Mouse (Mus musculus) forebrain, postnatal 0 days (tissue): Measurements from ENCODE around the gene Cmas. TPM values are rescaled to one million over a fixed set of nuclear protein-coding genes. Genes with fewer than 3 reads are reported as not detected.

Source experiments
- ATAC-seq: fragments of 200-750 bp; cut with Nextera tagmentation; 2 replicates; pipeline ENCODE4 v1.8.0; 2017; ENCODE audit warnings: mild to moderate bottlenecking, moderate library complexity
- DNase-seq: peaks from one replicate; pipeline ENCODE4 v3.0.0-alpha.2; 2015
- H3K27ac ChIP-seq: fragments of 300-500 bp; sonication (generic); 2 replicates; pipeline ENCODE4 v1.5.1; 2014; ENCODE audit warnings: low read depth, mild to moderate bottlenecking, antibody characterized with exemption, low read length, moderate library complexity, mixed read lengths
- H3K27me3 ChIP-seq: fragments of 300-500 bp; sonication (generic); 2 replicates; pipeline ENCODE4 v1.6.1; 2014; ENCODE audit warnings: mild to moderate bottlenecking, low read length, mixed read lengths; ENCODE audit not compliant: insufficient read depth
- H3K36me3 ChIP-seq: fragments of 300-500 bp; sonication (generic); 2 replicates; pipeline ENCODE4 v1.6.1; 2014; ENCODE audit warnings: mild to moderate bottlenecking, moderate library complexity; ENCODE audit not compliant: insufficient read depth
- H3K4me1 ChIP-seq: fragments of 300-500 bp; sonication (generic); 2 replicates; pipeline ENCODE4 v1.6.1; 2014; ENCODE audit warnings: antibody characterized with exemption; ENCODE audit not compliant: insufficient read depth
- H3K4me2 ChIP-seq: fragments of 300-500 bp; sonication (generic); 2 replicates; pipeline ENCODE4 v1.6.1; 2014; ENCODE audit warnings: low read depth, mild to moderate bottlenecking, moderate library complexity
- H3K4me3 ChIP-seq: fragments of 300-500 bp; sonication (generic); 2 replicates; pipeline ENCODE4 v1.5.1; 2014; ENCODE audit warnings: low read depth, low read length, mixed read lengths
- H3K9ac ChIP-seq: fragments of 300-500 bp; sonication (generic); 2 replicates; pipeline ENCODE4 v1.6.1; 2014; ENCODE audit warnings: mild to moderate bottlenecking
- H3K9me3 ChIP-seq: fragments of 300-500 bp; sonication (generic); 2 replicates; pipeline ENCODE4 v1.6.1; 2016; ENCODE audit warnings: low read length
- CTCF ChIP-seq: sonication (generic); IDR thresholded peaks from 2 replicates; pipeline ENCODE4 v1.5.1; 2016; ENCODE audit warnings: antibody characterized with exemption, control low read depth, low read depth
- WGBS: fragments of 180-500 bp; shearing (Covaris S2); extraction: QIAGEN DNeasy Blood & Tissue Kit; methylation state at CpG from one replicate; pipeline ENCODE4 v1.1.7; 2014; 5-methylcytosine and 5-hydroxymethylcytosine counted together
- polyA plus RNA-seq: library from polyadenylated mRNA; unstranded; fragments of >200 nt; fragmentation: Nextera tagmentation; extraction: Ambion mirVana; gene quantifications from 2 replicates; pipeline ENCODE4 v1.2.1, GENCODE M21; 2015
- total RNA-seq: library from RNA; depleted of rRNA; stranded (reverse); fragments of >200 nt; gene quantifications from 2 replicates; pipeline ENCODE4 v1.2.3, GENCODE M21; 2014

Cmas gene
- total and polyA plus RNA-seq, 2 experiments from 2014 or later, result 132 to 178 TPM

DNA sequence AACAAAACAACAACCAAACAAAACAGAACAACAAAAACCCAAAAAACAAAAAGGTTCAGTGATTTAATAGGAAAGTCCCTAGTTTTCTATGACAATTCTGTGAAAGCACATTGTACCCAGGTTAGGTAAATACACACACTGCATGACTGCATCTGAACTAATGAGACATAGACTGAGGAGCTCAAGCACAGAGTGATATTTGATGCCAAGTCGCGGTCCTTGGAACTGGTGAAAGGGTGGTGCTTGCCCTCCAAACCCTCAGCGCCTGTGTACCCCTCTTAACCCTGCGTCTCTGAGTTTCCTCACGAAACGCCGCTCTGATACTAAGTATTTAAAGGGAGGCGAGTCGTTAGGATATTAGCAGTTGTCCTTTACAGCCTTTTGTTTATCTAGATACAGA lies 10.8 kb downstream of the Cmas start:
- Histone ChIP-seq H3K4me2 (no peak overlapping the region), H3K4me1 (no peaks in the 10 kb centered on the region), H3K27me3 (no peaks in the 10 kb centered on the region), H3K36me3 (peaks cover 64% of the 10 kb centered on the region), H3K4me3 (no peak overlapping the region), H3K9me3 (no peaks in the 10 kb centered on the region), H3K27ac (no peak overlapping the region), H3K9ac (no peak overlapping the region)
- DNase-seq (no peak), ATAC-seq (no peak)
- no peak for TF ChIP-seq CTCF
- WGBS, result 85% methylated on average over 9 of the region's 9 CpGs

DNA sequence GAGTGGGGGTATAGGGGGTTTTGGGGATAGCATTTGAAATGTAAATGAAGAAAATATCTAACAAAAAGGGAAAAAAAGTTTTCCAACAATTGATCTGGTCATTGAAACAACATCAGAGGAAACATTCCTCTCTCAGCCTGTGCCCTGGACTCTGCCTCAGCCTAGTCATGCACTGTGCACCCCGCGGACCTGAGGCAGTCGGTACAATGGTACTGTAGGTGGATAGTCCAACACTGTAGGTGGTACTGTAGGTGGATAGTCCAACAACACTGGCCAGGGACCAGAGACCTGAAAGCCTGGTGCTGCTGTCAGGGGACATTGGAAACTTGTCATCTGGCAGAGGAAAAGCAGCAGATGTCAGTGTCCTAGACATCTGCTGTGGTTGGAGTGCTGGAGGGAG lies 13.4 kb downstream of the Cmas start:
- DNase-seq (no peak), ATAC-seq (no peak)
- peaks cover 80% of the 10 kb centered on the region for H3K36me3 ChIP-seq

DNA sequence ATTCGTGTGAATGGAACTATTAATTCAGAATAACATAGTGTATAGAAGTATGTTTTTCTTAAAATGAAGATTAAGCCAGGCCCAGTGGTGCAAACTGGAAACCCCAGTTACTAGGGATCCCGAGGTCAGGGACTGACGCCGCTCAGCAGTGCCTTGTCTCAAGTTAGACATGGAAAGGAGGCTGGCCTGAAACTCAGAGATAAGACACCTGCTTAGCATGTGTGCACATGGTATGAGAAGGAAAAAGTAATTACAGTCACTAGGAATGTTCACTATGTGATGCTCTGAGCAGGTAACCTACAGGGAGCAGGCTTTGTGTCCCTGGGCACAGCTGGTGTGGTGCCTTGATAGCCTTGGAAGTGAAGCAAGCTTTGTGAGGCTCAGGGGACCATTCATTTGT lies 15.2 kb downstream of the Cmas start:
- 93% methylated on average over 4 of the region's 4 CpGs for WGBS
- ATAC-seq, result no peak
- no peak for TF ChIP-seq CTCF

More for the DNA sequence above, 13.4 kb downstream of the Cmas start:
- H3K4me1 ChIP-seq, result no peaks in the 10 kb centered on the region
- no peaks in the 10 kb centered on the region for H3K9me3 ChIP-seq
- 87% methylated on average over 3 of the region's 3 CpGs for WGBS
- no peak overlapping the region for H3K4me3 ChIP-seq
- TF ChIP-seq CTCF, result no peak
- no peaks in the 10 kb centered on the region for H3K27me3 ChIP-seq
- H3K9ac ChIP-seq, result no peak overlapping the region
- no peak overlapping the region for H3K27ac ChIP-seq
- no peak overlapping the region for H3K4me2 ChIP-seq

DNA sequence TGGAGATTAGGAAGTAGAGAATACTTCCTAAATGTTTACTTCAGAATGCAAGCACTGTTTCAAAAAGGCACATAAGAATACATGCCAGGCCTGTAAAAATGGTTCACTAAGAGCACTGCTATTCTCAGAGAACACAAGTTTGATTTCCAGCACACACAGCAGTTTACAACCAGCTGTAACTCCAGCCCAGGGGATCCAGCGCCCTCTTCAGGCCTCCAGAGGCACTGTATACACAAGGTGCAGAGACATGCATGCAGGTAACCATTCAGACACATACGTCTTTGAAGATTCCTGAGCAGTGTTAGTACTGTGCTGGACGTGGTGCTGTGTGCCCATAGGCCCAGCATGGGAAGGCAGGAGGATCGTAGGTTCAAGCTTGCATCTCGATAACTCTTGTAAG lies 17.1 kb downstream of the Cmas start:
- H3K4me2 ChIP-seq, result no peak overlapping the region
- H3K4me1 ChIP-seq, result no peaks in the 10 kb centered on the region
- H3K4me3 ChIP-seq, result no peak overlapping the region
- H3K9me3 ChIP-seq, result no peaks in the 10 kb centered on the region
- H3K9ac ChIP-seq, result no peak overlapping the region
- peak; percentile 36 for TF ChIP-seq CTCF
- ATAC-seq (no peak), DNase-seq (no peak)
- H3K27me3 ChIP-seq, result no peaks in the 10 kb centered on the region
- no peak overlapping the region for H3K27ac ChIP-seq
- peaks cover 54% of the 10 kb centered on the region for H3K36me3 ChIP-seq
- WGBS, result 90% methylated on average over 5 of the region's 5 CpGs

More for the DNA sequence above, 15.2 kb downstream of the Cmas start:
- no peak for DNase-seq
- no peaks in the 10 kb centered on the region for H3K4me1 ChIP-seq
- no peak overlapping the region for H3K9ac ChIP-seq
- H3K4me3 ChIP-seq, result no peak overlapping the region
- H3K9me3 ChIP-seq, result no peaks in the 10 kb centered on the region
- H3K27me3 ChIP-seq, result no peaks in the 10 kb centered on the region
- no peak overlapping the region for H3K27ac ChIP-seq
- peaks cover 72% of the 10 kb centered on the region for H3K36me3 ChIP-seq
- no peak overlapping the region for H3K4me2 ChIP-seq

DNA sequence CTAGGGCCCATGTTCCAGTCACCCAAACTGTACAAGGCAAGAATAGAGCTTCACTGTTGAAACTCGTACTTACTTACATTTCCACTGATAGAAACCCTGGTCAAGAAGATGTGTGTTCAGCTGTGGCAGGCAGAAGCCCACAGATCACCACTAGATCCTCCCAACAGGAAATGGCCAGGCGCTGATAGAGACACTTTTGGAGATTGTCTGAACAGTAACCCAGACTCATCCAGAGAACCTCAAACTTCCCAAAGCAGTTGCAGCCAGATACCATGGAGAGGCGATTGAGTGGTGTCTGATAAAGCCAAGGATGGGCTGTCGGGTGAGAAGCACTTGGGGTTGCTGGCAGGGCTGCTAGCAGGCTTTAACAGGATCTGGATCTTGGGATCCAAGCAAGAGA lies 20.4 kb downstream of the Cmas start:
- H3K9me3 ChIP-seq, result no peaks in the 10 kb centered on the region
- H3K27ac ChIP-seq, result no peak overlapping the region
- H3K4me2 ChIP-seq, result no peak overlapping the region
- DNase-seq (no peak), ATAC-seq (no peak)
- 86% methylated on average over 4 of the region's 4 CpGs for WGBS
- TF ChIP-seq CTCF, result no peak
- no peaks in the 10 kb centered on the region; the same call in 1 of the 2 replicates for H3K4me1 ChIP-seq
- H3K36me3 ChIP-seq, result peaks cover 34% of the 10 kb centered on the region
- no peak overlapping the region for H3K4me3 ChIP-seq
- no peaks in the 10 kb centered on the region for H3K27me3 ChIP-seq
- H3K9ac ChIP-seq, result no peak overlapping the region

DNA sequence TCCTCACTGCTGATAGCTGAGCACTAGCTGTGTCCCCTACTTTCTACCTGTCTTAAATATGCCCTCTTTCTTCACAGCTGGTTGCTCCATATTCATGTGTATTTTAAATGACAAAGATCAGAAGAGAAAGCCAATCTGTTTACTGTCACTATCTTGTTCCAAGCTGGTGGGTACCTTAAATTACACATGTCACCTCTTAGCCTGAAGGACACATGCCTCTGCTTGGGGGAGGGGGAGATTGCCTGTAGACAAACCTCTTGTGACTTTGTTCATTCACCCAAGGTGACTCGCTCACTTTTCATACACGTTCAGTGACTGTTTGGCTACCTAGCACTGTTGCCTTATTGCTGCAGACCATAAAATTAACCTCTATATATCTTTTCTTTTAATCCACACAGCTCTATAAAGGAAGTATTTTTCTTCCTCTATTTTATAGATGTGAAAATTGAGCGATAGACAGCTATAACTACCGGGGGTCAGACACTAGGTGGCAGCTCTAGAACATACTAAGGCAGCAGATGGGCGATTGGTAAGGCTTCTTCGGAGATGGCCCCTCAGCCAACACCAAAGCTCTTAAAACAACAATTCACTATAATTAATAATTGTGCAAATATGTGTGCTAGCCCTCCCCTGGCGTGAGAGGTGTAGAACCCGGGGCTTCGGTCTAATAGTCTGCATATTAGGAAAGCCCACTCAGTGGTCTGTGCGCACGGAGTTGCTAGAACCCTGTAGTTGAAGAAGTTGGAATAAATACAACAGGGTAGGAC lies 22.7 kb downstream of the Cmas start:
- no peak overlapping the region for H3K9ac ChIP-seq
- H3K27ac ChIP-seq, result no peak overlapping the region
- H3K36me3 ChIP-seq, result peaks cover 11% of the 10 kb centered on the region
- H3K4me2 ChIP-seq, result no peak overlapping the region
- DNase-seq (peak; percentile 80), ATAC-seq (peak; percentile 81)
- H3K27me3 ChIP-seq, result no peaks in the 10 kb centered on the region
- H3K4me1 ChIP-seq, result no peaks in the 10 kb centered on the region; the same call in 1 of the 2 replicates
- 45% methylated on average over 11 of the region's 11 CpGs for WGBS
- TF ChIP-seq CTCF, result peak; percentile 82
- no peak overlapping the region for H3K4me3 ChIP-seq
- no peaks in the 10 kb centered on the region for H3K9me3 ChIP-seq

DNA sequence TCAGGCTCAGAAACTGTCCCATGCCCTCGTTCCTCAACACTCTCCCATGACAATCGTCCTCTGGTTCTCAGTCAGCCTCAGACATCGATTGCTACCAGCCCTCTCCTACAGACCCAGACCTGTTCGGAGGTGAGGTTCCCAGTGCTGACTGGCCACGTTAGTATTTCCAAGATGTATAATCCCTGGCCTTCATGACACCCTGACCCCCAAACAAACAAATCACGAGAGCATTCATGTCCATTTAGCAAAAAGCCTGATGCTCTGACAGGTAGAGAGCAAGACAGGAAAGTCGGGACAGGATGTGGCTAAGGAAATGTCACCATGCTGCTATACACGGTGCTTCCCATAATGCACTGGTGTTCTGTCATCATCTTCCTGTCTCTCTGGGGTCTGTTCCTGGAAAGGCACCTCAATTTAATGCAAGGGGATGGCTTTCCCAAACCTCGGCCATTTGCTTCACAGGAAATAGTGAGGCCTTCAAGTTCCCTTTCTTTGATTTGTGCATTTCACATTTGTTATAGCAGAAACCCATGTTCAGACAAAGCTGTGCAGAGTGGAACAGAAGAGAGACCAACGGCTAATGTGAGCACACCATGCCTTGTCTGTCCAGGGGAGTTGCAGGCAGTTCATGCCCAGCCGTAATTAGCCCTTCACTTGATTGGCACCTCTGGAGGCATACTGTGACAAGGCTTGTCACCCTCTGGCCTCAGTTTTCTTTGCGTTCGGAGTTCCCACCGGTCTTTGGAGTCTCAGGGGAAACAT lies 23.5 kb downstream of the Cmas start:
- H3K4me3 ChIP-seq, result no peak overlapping the region
- no peaks in the 10 kb centered on the region; the same call in 1 of the 2 replicates for H3K4me1 ChIP-seq
- H3K36me3 ChIP-seq, result peaks cover 5% of the 10 kb centered on the region; the same call in 1 of the 2 replicates
- H3K27me3 ChIP-seq, result no peaks in the 10 kb centered on the region
- DNase-seq (peak; percentile 34), ATAC-seq (peak; percentile 35)
- WGBS, result 35% methylated on average over 14 of the region's 14 CpGs
- no peak overlapping the region for H3K27ac ChIP-seq
- TF ChIP-seq CTCF, result no peak
- H3K4me2 ChIP-seq, result no peak overlapping the region
- H3K9me3 ChIP-seq, result no peaks in the 10 kb centered on the region
- H3K9ac ChIP-seq, result no peak overlapping the region
